Mouse (Mus musculus) midbrain, embryonic 12.5 days (tissue): ENCODE results near the gene Brsk2. TPM values are rescaled to one million over a fixed set of nuclear protein-coding genes. Genes with fewer than 3 reads are reported as not detected.

Experiments used
- ATAC-seq: fragments of 200-750 bp; cut with Nextera tagmentation; 2 replicates; pipeline ENCODE4 v1.8.0; 2017; ENCODE audit warnings: low read depth, moderate TSS enrichment, moderate library complexity; ENCODE audit not compliant: low FRiP score
- H3K27ac ChIP-seq: fragments of 300-500 bp; sonication (generic); replicated peaks from 2 replicates; pipeline ENCODE4 v1.5.1; 2016; ENCODE audit warnings: mild to moderate bottlenecking
- H3K27me3 ChIP-seq: fragments of 300-500 bp; sonication (generic); 2 replicates; pipeline ENCODE4 v1.6.1; 2016; ENCODE audit warnings: mild to moderate bottlenecking
- H3K36me3 ChIP-seq: fragments of 300-500 bp; sonication (generic); 2 replicates; pipeline ENCODE4 v1.6.1; 2016
- H3K4me1 ChIP-seq: fragments of 300-500 bp; sonication (generic); 2 replicates; pipeline ENCODE4 v1.6.1; 2016
- H3K4me2 ChIP-seq: fragments of 300-500 bp; sonication (generic); replicated peaks from 2 replicates; pipeline ENCODE4 v1.6.1; 2016; ENCODE audit warnings: mild to moderate bottlenecking, moderate library complexity
- H3K4me3 ChIP-seq: fragments of 300-500 bp; sonication (generic); 2 replicates; pipeline ENCODE4 v1.5.1; 2016; ENCODE audit warnings: mild to moderate bottlenecking
- H3K9ac ChIP-seq: fragments of 300-500 bp; sonication (generic); replicated peaks from 2 replicates; pipeline ENCODE4 v1.6.1; 2016; ENCODE audit warnings: mild to moderate bottlenecking, moderate library complexity
- H3K9me3 ChIP-seq: fragments of 300-500 bp; sonication (generic); 2 replicates; pipeline ENCODE4 v1.6.1; 2016; ENCODE audit warnings: mild to moderate bottlenecking
- WGBS: fragments of 180-500 bp; shearing (Covaris S2); methylation state at CpG from one replicate; pipeline ENCODE4 v1.1.7; 2016; 5-methylcytosine and 5-hydroxymethylcytosine counted together
- polyA plus RNA-seq: library from polyadenylated mRNA; unstranded; fragments of >200 nt; fragmentation: Nextera tagmentation; extraction: Ambion mirVana; gene quantifications from 2 replicates; pipeline ENCODE4 v1.2.1, GENCODE M21; 2016

Gene Brsk2
- polyA plus RNA-seq, 1 experiment from 2014 or later, result 20.5 TPM

DNA sequence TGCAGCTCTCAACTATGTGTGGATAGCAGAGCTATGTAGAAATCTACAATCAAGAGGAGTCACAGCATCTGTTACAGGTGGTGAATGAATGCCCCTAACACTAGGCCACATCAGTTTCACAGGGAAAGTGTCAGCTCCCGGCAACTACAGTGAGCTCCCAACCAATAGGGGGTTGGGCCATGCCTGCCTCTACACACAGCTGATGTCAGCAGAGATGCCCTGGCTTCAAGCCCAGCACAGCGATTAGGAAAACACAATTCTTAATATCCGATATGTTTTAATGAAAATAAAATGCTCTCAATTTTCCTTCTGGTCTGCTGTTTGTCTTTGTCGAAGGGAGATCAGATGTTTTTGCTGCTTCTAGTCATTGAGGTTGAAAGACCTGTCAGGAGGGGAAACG is 6.1 kb upstream of the Brsk2 start:
- no peak overlapping the region for H3K4me3 ChIP-seq
- H3K36me3 ChIP-seq, result no peaks in the 10 kb centered on the region
- no peak overlapping the region for H3K27ac ChIP-seq
- H3K4me1 ChIP-seq, result peaks cover 26% of the 10 kb centered on the region
- peaks cover 9% of the 10 kb centered on the region; the same call in 1 of the 2 replicates for H3K27me3 ChIP-seq
- H3K9ac ChIP-seq, result no peak overlapping the region
- ATAC-seq, result no peak
- 87% methylated on average over 5 of the region's 5 CpGs for WGBS
- no peak overlapping the region for H3K4me2 ChIP-seq
- H3K9me3 ChIP-seq, result no peaks in the 10 kb centered on the region

DNA sequence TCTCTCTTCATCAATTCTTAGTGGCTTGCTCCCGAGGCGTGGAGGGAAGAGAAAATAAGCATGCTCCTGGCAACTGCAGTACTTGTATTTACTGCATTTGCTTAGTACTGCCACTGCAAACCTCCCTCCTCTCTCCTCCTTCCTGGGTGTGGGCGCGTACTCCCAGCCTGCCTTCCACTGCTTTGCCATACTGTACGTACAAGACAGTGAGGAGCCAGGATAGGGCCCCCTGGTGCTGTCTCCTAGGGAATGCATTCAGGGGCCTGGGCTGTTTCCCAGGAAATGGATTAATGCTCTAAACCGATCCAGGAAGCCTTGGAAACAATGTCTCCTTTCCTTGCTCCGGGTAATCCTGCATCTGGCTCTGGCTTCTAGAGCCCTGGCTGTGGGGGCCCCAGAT is 3.6 kb upstream of the Brsk2 start:
- peak; percentile 38; the same call in 1 of the 2 replicates for ATAC-seq
- Histone ChIP-seq H3K4me1 (peaks cover 34% of the 10 kb centered on the region), H3K27ac (peak overlapping the region; percentile 80), H3K9me3 (no peaks in the 10 kb centered on the region), H3K4me3 (peak overlapping the region; percentile 21), H3K27me3 (peaks cover 9% of the 10 kb centered on the region; the same call in 1 of the 2 replicates), H3K4me2 (peak overlapping the region; percentile 37), H3K9ac (peak overlapping the region; percentile 24; the same call in 1 of the 2 replicates), H3K36me3 (no peaks in the 10 kb centered on the region)
- 8% methylated on average over 7 of the region's 7 CpGs for WGBS

DNA sequence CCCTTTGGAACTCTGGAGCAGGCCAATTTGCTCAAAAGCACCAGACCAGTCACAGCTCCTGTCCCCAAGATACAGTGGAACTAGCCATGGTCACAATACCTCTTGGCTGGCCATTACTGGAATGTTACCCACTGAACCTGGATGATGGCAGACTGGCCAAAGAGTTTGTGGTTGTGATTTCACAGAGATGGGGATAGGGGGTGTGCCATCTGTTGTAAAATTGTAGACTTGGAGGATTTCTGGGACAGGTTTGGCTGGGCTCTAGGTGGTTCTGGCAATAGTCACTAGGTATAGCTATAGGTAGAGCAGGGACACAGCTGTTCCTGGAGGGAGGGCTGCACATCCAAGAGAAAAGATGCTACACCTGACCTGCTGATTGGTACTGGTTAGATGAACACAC is 2.0 kb upstream of the Brsk2 start:
- no peaks in the 10 kb centered on the region for H3K9me3 ChIP-seq
- H3K4me1 ChIP-seq, result peaks cover 50% of the 10 kb centered on the region
- ATAC-seq, result no peak
- peaks cover 9% of the 10 kb centered on the region; the same call in 1 of the 2 replicates for H3K27me3 ChIP-seq
- H3K9ac ChIP-seq, result no peak overlapping the region
- H3K27ac ChIP-seq, result no peak overlapping the region
- no peak overlapping the region for H3K4me2 ChIP-seq
- H3K4me3 ChIP-seq, result no peak overlapping the region
- peaks cover 9% of the 10 kb centered on the region for H3K36me3 ChIP-seq

DNA sequence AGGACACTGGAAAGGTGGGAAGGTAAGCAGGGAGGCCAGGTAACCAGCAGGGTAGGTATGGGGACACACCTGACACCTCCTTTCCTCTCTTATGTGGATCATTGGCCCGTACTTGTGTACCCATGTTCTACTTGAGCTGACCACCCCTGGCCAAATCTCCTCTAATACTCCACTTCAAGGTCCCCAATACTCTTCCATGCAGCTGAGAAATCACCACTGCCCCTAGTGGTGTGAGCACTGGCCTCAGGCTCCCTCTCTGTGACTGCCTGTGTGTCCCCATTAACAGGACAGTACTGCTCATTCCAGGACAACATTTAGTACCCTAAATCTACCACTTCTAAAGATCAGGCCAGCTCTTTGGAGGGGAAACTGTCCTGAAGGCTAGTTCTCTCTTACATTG is 1.5 kb upstream of the Brsk2 start:
- H3K9me3 ChIP-seq, result no peaks in the 10 kb centered on the region
- H3K9ac ChIP-seq, result no peak overlapping the region
- no peak overlapping the region for H3K4me3 ChIP-seq
- ATAC-seq, result no peak
- H3K4me2 ChIP-seq, result peak overlapping the region; percentile 82
- 91% methylated on average over 1 of the region's 1 CpGs for WGBS
- peaks cover 9% of the 10 kb centered on the region; the same call in 1 of the 2 replicates for H3K27me3 ChIP-seq
- H3K36me3 ChIP-seq, result peaks cover 11% of the 10 kb centered on the region
- peaks cover 54% of the 10 kb centered on the region for H3K4me1 ChIP-seq
- H3K27ac ChIP-seq, result no peak overlapping the region

DNA sequence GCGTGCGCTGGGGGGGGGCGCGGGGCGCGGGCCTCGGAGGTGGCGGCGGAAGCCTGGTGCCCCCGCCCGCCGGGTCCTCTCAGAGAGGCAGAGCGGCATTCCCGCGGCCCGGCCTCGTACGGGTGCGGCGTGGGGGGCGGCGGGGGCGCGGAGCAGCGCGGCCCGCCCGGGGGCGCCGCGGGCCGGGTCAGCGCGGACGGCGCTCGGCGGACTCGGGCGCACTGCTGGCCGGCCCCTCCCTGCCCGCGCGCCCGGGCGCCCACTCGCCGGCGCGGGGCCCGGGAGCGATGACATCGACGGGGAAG is 200 bp downstream of the Brsk2 start:
- Histone ChIP-seq H3K36me3 (peaks cover 14% of the 10 kb centered on the region), H3K27me3 (peaks cover 9% of the 10 kb centered on the region; the same call in 1 of the 2 replicates), H3K27ac (peak overlapping the region; percentile 98), H3K9ac (peak overlapping the region; percentile 100), H3K9me3 (no peaks in the 10 kb centered on the region), H3K4me3 (peak overlapping the region; percentile 99), H3K4me1 (peaks cover 69% of the 10 kb centered on the region), H3K4me2 (peak overlapping the region; percentile 82)
- WGBS, result under 1% methylated on average over 36 of the region's 54 CpGs
- peak; percentile 45 for ATAC-seq

DNA sequence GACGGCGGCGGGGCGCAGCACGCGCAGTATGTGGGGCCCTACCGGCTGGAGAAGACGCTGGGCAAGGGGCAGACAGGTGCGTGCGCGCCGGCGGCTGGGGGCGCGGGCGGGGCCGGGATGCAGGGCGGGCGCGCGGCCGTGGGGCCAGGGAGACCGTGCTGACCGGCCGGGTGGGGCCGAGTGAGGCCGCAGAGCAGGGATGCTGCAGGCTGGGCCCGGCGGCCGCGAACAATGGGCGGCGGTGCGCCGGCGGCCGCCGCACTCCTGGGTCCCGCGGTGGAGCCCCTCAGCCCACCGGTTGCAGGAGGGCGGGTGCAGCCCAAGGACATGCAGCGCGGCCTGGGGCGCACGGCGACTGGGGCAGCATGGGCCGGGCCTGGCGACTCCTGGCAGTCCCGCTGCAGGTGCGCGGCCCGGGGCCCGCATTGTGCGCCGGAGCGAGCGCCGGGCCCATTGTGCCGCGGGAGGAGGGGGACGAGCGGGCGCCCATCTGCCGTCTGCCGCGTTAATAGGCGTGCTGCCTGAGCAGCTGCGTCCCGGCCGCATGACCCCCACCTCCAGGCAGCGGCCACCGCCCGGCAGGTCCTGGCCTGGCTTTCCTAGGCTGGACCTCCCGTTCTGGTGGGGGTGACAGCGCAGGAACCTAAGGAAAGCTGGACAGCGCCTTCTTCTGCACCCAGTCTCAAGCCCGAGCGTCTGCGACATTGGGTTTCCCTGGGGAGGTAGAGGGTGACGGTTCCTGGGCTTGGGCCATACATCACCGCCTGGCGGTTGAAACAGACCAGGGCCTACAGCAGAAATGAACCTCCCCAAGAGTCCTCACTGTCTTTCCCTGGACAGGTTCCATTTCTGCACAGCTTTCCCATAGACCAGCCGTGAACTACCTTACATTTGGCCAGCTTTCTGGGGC is 808 bp downstream of the Brsk2 start:
- H3K9me3 ChIP-seq, result no peaks in the 10 kb centered on the region
- peaks cover 14% of the 10 kb centered on the region for H3K36me3 ChIP-seq
- peaks cover 70% of the 10 kb centered on the region for H3K4me1 ChIP-seq
- H3K27ac ChIP-seq, result peak overlapping the region; percentile 98
- under 1% methylated on average over 55 of the region's 84 CpGs for WGBS
- H3K27me3 ChIP-seq, result peaks cover 9% of the 10 kb centered on the region; the same call in 1 of the 2 replicates
- peak overlapping the region; percentile 82 for H3K4me2 ChIP-seq
- H3K4me3 ChIP-seq, result peak overlapping the region; percentile 99
- ATAC-seq, result peak; percentile 64
- peak overlapping the region; percentile 100 for H3K9ac ChIP-seq

DNA sequence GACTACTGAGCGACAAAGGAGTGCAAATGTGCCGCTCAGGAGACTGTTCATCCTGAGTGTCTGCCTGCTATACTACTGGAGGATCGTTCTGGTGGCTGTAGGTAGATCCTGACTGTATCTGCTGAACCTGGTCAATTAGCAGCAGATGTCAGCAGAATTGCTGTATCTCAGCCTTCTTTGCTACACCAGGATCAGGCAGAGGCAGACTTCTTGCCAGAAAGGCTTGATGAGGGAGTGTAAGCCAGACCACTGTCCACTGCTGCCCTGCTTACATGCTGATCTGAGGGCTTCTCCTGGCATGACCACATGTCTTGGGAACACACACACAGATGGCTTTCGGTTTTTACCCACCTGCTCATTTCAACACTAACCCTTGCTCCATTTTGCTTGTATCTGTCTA is 2.3 kb downstream of the Brsk2 start:
- H3K4me3 ChIP-seq, result peak overlapping the region; percentile 99
- H3K27ac ChIP-seq, result peak overlapping the region; percentile 98; the same call in 1 of the 2 replicates
- 92% methylated on average over 4 of the region's 4 CpGs for WGBS
- H3K4me2 ChIP-seq, result peak overlapping the region; percentile 82
- no peaks in the 10 kb centered on the region for H3K9me3 ChIP-seq
- H3K36me3 ChIP-seq, result peaks cover 14% of the 10 kb centered on the region
- H3K9ac ChIP-seq, result peak overlapping the region; percentile 100
- no peak for ATAC-seq
- peaks cover 9% of the 10 kb centered on the region; the same call in 1 of the 2 replicates for H3K27me3 ChIP-seq
- peaks cover 70% of the 10 kb centered on the region for H3K4me1 ChIP-seq

DNA sequence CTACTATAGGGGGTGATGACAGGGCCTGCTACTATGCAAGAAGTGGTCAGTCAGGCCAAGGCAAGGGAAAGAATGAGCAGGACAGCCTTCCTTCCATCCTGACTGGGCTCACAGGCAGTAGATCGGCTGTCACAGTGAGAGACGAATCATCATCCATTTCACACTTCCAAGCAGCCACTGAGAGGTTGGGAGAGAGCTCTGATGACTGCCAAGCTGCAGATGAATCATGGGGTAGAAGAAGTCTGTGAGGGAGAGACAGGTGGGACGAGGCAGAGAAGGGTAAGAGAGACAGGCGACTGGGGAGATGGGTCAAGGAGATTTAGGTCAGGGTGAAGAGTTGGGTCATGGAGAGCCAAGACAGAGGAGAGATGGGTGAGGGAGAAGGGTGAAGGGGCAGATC is 3.4 kb downstream of the Brsk2 start:
- H3K4me3 ChIP-seq, result no peak overlapping the region
- no peak overlapping the region for H3K4me2 ChIP-seq
- H3K9me3 ChIP-seq, result no peaks in the 10 kb centered on the region
- WGBS, result 84% methylated on average over 4 of the region's 4 CpGs
- ATAC-seq, result no peak
- peaks cover 5% of the 10 kb centered on the region; the same call in 1 of the 2 replicates for H3K27me3 ChIP-seq
- H3K4me1 ChIP-seq, result peaks cover 78% of the 10 kb centered on the region
- no peak overlapping the region for H3K9ac ChIP-seq
- H3K36me3 ChIP-seq, result peaks cover 14% of the 10 kb centered on the region
- H3K27ac ChIP-seq, result no peak overlapping the region

DNA sequence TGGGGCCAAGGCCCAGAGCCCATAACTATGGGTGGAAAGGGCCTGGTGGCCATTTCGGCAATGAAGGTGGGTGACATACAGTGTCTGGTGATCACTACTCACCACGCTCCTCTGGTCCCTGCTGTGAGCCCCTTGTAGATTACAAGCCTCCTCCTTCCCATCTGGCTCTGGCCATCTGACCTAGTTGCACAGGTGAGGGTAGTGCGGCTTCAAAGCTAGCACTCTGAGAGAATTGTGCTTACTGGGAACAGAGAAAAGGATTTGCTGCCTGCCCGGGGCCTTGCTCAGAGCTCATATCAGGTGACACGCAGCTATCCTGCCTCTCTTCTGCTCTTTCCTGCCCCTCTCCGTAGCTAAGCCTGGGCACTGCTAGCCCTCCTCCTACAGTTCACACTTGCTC is 4.1 kb downstream of the Brsk2 start:
- no peak for ATAC-seq
- Histone ChIP-seq H3K36me3 (peaks cover 14% of the 10 kb centered on the region), H3K4me2 (0 out of 2 replicates have a peak overlapping the region, but pooled peaks have one; percentile 4), H3K4me1 (peaks cover 79% of the 10 kb centered on the region), H3K9ac (peak overlapping the region; percentile 25; the same call in 1 of the 2 replicates), H3K4me3 (no peak overlapping the region), H3K27ac (peak overlapping the region; percentile 15; the same call in 1 of the 2 replicates), H3K27me3 (no peaks in the 10 kb centered on the region; the same call in 1 of the 2 replicates), H3K9me3 (no peaks in the 10 kb centered on the region)
- WGBS, result 79% methylated on average over 6 of the region's 6 CpGs

DNA sequence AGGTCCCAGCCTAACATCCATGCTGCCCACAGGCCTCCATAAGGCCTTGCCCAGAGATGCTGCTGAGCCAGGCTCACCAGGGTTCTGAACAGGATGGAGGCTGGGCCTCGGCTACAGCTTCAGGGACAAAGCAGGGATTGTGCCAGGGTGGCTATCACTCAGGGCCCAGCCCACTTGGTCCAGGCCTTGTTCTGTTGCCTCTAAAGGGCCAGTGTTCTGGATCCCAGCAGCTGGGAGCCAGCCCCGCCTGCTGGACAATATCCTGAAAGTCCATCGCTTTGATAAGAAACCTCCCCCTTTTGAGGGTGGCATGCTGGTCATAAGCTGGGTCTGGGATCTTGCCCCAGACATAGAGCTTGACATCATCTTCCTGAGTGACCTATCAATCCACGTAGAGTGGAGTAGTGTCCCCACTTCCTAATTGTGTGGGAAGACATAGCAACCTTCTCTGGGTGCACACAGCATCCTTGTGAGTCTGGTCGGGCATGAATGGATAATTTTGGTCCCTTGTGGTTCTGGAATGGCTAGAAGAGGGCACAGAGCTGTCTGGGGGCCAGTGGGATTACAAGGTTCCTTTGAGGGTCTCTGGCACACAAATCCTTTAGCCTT is 6.1 kb downstream of the Brsk2 start:
- H3K9me3 ChIP-seq, result no peaks in the 10 kb centered on the region
- no peak overlapping the region for H3K9ac ChIP-seq
- no peak overlapping the region for H3K27ac ChIP-seq
- no peak overlapping the region for H3K4me3 ChIP-seq
- peaks cover 14% of the 10 kb centered on the region for H3K36me3 ChIP-seq
- 72% methylated on average over 5 of the region's 5 CpGs for WGBS
- H3K4me1 ChIP-seq, result peaks cover 88% of the 10 kb centered on the region
- H3K27me3 ChIP-seq, result no peaks in the 10 kb centered on the region
- no peak for ATAC-seq
- no peak overlapping the region for H3K4me2 ChIP-seq

DNA sequence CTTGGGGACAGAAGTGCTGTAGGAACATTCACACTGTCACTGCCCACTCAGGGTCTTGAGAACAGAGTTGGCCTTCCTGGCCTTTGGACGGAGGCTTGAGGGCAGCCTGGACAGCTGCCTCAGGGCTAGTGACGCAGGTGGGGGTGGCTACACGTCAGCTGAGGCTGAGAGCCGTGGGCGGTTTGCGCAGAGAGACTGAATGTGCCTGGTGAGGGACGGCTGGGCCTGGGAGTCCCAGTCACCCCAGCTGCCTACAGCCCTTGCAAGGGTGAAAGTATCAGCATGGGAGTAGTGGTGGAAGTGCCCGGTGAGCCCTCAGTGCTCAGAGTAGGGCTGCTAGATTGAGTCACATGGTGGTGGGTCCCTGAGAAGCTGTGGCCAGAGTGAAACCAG is 6.6 kb downstream of the Brsk2 start:
- Histone ChIP-seq H3K9ac (no peak overlapping the region), H3K9me3 (no peaks in the 10 kb centered on the region), H3K27me3 (no peaks in the 10 kb centered on the region), H3K36me3 (peaks cover 14% of the 10 kb centered on the region), H3K4me3 (no peak overlapping the region), H3K4me1 (peaks cover 89% of the 10 kb centered on the region), H3K27ac (no peak overlapping the region), H3K4me2 (no peak overlapping the region)
- WGBS, result 86% methylated on average over 8 of the region's 8 CpGs
- ATAC-seq, result no peak

DNA sequence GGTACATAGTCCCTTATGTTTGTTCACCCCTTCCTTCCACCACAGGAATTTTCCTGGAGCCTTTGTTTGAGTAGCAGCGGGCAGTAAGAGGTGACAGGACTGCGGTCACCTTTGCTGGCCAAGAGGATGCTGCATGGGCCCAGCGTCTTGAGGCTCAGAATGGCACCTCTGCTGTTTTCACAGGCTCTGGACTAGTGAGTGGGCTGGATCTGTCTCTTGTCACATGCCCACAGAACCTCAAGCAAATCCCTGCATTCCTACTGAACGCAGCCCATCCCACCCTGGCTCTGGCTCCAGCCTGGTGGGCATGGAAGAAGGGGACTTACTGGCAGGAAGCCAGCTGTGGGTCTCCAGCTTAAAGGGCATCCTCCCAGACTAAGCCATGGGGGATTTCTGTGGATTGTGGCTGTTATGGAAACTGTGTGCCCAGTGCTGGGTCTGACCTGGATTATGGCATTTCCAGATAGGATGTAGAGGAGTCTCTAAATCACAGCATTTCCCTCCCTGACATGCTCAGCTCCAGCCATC is 8.0 kb downstream of the Brsk2 start:
- H3K4me3 ChIP-seq, result no peak overlapping the region
- WGBS, result 88% methylated on average over 4 of the region's 4 CpGs
- no peak overlapping the region for H3K4me2 ChIP-seq
- ATAC-seq, result no peak
- no peaks in the 10 kb centered on the region for H3K9me3 ChIP-seq
- H3K4me1 ChIP-seq, result peaks cover 90% of the 10 kb centered on the region
- H3K27me3 ChIP-seq, result no peaks in the 10 kb centered on the region
- H3K27ac ChIP-seq, result no peak overlapping the region
- H3K9ac ChIP-seq, result no peak overlapping the region
- H3K36me3 ChIP-seq, result peaks cover 4% of the 10 kb centered on the region; the same call in 1 of the 2 replicates
